Mouse (Mus musculus) splenic B cell, adult 2 months (primary cell): ENCODE measurements around the gene Rps23.
"Not testable (repeated sequence)": the region's sequence is repeated elsewhere in the genome, so short reads cannot be mapped to it uniquely, and the experiment has no call there.

Experiments
- DNase-seq: peaks from one replicate; pipeline ENCODE4 v3.0.0-alpha.2; 2011; ENCODE audit warnings: low read depth, low spot score
- H3K27me3 ChIP-seq: 2 replicates; pipeline ENCODE4 v1.6.1; 2012; ENCODE audit warnings: mild to moderate bottlenecking, low read length, moderate library complexity, mixed read lengths; ENCODE audit not compliant: control insufficient read depth, poor library complexity, insufficient read depth, severe bottlenecking
- H3K36me3 ChIP-seq: 2 replicates; pipeline ENCODE4 v1.6.1; 2012; ENCODE audit warnings: mild to moderate bottlenecking, low read length, moderate library complexity, mixed read lengths; ENCODE audit not compliant: control insufficient read depth, poor library complexity, insufficient read depth, severe bottlenecking

Rps23 gene

DNA sequence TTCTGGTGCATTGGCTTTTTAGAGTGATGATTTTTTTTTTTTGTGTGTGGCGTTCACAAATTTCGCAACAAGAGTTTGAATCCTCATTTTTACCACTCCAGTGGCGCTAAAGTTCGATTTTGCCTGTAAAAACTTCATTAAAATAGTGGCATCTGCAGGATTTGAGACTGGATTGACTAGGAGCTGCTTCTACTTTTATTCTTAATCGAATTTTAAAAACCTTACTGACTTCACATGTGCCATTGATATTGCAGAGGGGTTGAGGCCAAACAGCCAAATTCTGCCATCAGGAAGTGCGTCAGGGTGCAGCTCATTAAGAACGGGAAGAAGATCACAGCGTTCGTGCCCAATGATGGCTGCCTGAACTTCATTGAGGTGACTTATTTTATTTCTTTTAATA, 1.3 kb downstream of the Rps23 start:
- no peak for DNase-seq
- Histone ChIP-seq H3K36me3 (peaks cover 3% of the 10 kb centered on the region; the same call in 1 of the 2 replicates), H3K27me3 (no peaks in the 10 kb centered on the region)

- H3K36me3 ChIP-seq, result peaks cover 3% of the 10 kb centered on the region; the same call in 1 of the 2 replicates
- no peak for DNase-seq
- H3K27me3 ChIP-seq, result no peaks in the 10 kb centered on the region
Measured at GRCm38 (mm10) chr13:90925191-90925590, 2.4 kb downstream of the Rps23 start.

- no peak for DNase-seq
- Histone ChIP-seq H3K27me3 (no peaks in the 10 kb centered on the region), H3K36me3 (peaks cover 3% of the 10 kb centered on the region; the same call in 1 of the 2 replicates)
Measured at GRCm38 (mm10) chr13:90926125-90926765, 3.5 kb downstream of the Rps23 start.

DNA sequence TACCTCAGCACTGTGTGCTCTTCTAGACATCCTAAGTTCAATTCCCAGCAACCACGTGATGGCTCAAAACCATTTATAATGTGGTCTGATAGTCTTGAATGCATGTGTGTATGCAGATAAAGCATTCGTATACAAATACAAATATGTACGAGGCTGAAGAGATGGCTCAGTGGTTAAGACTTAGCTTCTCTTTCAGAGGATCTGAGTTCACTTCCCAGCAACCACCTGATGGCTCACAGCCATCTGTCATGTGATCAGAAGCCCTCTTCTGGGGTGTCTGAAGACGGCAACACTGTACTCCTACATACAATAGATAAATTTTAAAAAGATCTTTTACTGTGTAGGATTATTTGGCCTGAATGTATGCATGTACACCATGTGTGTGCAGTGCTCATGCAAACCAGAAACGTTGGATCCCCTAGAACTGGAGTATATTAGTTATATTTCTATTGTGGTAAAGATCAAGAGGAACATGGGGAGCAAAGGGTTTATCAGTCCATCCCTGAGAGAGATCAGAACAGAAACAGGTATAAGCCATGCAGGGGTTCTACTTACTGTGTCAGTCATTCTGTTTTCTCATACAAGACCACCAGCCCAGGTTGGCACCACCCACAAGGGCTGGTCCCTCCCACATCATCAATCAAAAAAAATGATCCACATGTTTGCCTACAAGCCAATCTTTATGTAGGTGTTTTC, 4.3 kb downstream of the Rps23 start:
- DNase-seq, result no peak
- H3K36me3 ChIP-seq, result peaks cover 3% of the 10 kb centered on the region; the same call in 1 of the 2 replicates
- H3K27me3 ChIP-seq, result no peaks in the 10 kb centered on the region

DNA sequence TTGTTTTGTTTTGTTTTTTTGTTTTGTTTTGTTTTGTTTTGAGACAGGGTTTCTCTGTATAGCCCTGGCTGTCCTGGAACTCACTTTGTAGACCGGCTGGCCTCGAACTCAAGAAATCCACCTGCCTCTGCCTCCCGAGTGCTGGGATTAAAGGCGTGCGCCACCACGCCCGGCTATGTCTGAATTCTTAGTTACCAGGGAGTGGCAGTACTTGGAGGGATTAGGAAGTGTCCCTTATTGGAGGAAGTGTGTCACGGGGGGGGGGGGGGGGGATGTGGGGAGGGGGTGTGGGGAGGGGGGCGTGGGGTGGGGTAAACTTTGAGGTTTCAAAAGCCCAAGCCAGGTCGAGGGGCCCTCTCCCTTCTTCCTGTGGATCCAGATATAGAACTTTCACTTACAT, 5.5 kb downstream of the Rps23 start:
- not testable (repeated sequence) for DNase-seq, H3K36me3 ChIP-seq, H3K27me3 ChIP-seq

DNA sequence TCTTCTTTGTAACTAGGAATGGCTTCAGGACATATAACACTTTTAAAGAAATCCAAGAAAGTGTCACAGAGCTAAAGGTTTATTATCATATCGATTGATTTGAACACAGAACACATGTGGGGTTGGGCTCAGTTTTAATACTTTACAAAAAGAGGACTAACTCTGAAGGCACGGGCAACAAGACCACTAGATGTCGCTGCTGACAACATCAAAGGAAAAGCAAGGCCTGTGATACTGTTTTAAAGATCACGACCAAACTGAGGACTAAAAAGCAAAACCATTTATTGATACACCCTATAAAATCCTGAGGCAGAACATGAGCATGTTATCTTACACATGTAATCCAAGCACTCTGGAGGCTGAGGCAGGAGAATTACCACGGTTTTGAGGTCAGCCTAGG, 7.1 kb downstream of the Rps23 start:
- Histone ChIP-seq H3K27me3 (no peaks in the 10 kb centered on the region), H3K36me3 (peaks cover 2% of the 10 kb centered on the region; the same call in 1 of the 2 replicates)
- DNase-seq, result peak; percentile 84

DNA sequence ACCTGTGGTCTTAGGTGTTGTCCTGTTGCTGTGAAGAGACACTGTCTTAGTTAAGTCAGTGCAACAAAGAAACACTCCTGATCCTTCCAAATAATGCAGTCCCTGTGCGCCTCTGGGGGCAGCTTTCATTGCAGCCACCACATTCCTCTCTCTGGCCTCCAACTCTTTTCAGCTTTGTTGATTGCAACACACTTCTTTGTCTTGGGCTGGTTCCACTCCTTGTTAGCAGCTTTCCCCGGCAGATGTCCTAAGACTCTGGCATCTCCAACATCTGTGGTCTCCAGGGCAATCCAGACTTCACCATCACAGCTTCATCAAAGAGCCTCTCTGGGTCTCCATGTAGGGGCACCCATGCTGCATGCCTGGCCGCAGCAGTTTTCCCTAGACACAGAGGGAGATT, 10.5 kb downstream of the Rps23 start:
- no peaks in the 10 kb centered on the region for H3K27me3 ChIP-seq
- no peak for DNase-seq
- H3K36me3 ChIP-seq, result no peaks in the 10 kb centered on the region

DNA sequence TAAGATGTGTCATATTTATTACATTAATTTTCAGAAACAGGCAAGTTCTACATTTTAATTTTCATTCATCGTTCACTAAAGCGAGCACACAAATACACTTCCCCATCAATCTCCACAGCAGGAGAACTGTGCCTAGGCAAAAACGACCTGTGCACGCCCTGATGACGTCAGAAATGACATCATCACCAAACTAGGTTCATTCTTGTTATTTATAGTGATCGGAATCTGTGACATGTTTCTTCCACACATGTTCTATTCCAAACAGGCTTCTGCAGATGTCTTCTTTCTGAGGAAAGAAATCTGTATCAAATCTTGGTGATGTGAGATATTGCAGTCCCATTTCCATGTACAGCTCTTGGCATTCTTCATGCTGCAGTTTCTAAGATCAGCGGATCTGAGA, 13.1 kb downstream of the Rps23 start:
- Histone ChIP-seq H3K27me3 (no peaks in the 10 kb centered on the region), H3K36me3 (no peaks in the 10 kb centered on the region)
- DNase-seq, result no peak

DNA sequence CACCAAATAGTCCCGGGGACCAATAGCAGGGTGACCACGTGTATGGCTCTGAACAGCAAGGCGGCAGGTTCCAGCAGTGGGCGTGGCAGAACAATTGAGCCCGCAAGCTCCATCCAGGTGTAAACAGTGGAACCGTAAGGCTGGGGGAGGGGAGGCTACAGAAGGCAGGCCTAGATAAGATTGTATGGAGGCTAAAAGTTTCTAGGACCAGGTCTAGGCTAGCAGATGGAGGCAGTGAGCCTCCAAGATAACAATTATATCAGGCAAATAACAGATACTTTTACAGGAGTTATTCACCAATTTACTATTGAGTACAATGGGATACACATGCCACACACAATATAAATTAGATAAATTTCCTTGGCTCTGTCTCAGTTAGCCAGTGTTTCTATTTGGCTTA, 16.4 kb downstream of the Rps23 start:
- Histone ChIP-seq H3K27me3 (no peaks in the 10 kb centered on the region), H3K36me3 (no peaks in the 10 kb centered on the region)
- no peak for DNase-seq

DNA sequence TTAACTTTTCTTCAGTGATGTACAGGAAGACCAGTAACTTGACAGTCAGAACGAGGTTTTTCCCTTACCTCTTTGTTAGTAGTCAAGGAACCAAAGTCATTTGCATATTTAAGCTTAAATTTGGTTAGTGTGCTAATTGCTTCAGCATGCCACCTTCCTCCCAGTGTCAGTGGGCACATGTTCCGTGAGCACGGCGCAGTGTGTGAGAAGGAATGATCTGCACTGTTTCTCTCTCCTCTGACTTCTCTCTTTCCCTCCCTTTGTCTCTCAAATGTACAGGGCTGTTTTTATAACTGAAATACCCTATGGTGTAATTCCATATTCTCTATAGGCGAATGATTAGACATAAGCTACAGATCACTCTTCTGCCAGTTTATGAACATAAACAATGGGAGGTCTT, 16.8 kb downstream of the Rps23 start:
- Histone ChIP-seq H3K36me3 (no peaks in the 10 kb centered on the region), H3K27me3 (no peaks in the 10 kb centered on the region)
- no peak for DNase-seq

- Histone ChIP-seq H3K36me3 (no peaks in the 10 kb centered on the region), H3K27me3 (no peaks in the 10 kb centered on the region)
- DNase-seq, result no peak
Measured at GRCm38 (mm10) chr13:90958894-90959293, 36.1 kb downstream of the Rps23 start.

DNA sequence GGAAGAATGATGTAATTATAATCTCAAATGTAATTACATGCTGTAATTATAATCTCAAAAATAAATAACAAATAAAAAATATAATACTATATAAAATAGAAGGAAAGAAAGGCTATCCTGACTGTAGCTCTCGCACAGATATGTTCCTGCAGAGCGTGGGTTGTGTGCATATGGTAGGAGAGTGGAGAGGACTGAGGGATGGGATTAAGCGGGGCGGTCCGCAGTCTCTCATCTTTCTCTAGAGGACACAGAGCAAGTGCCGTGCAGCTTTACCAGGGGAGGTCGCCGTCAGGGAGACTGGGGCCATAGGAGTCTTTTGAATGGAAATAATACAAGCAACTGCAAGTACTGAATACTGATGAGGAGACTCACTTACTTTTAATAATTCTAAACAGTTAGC, 37.8 kb downstream of the Rps23 start:
- no peaks in the 10 kb centered on the region for H3K27me3 ChIP-seq
- no peak for DNase-seq
- no peaks in the 10 kb centered on the region for H3K36me3 ChIP-seq

DNA sequence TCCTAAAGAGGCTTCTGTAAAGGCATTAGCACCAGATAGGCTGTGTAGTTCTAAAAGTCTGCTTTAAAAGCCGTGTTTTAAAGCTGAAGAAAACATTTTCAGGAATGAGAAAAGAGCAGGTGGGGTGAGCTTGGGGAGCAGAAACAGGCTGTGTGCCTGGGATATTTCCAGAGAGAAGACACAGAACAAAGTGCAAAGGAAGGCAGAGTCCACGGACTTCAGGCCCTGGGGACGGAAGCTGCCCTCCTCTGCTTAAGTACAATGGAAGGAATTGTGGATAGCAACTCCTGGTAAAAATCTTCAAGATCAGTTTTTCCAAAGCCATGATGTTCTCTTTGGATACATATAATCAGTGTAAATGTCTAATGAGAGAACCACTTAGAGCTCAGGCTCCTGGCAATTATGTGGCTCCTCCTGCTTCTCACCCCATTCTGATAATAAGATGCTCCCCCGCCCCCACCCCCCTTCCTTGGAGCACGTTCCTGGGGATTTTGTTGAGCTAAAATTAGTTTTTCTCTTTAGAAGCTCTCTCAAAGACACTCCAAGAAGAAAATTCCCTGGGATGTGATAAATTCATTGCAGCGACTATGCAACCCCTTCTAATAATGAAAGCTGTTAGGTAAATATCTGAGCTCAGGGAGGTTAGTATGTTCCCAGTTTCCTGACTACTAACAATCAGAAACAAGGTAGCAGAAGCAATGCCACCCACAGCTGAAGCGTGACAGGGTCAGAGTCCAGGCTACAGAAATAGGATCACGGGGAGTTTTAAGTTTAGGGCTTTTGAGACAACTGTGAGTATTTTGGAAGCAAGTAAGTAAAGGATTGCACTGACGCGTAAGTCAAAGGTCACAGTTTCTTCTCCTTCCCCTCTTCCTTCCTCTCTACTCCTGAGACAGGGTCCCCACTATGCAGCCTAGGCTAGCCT, 40.3 kb downstream of the Rps23 start:
- no peak for DNase-seq
- Histone ChIP-seq H3K36me3 (no peaks in the 10 kb centered on the region), H3K27me3 (no peaks in the 10 kb centered on the region)

DNA sequence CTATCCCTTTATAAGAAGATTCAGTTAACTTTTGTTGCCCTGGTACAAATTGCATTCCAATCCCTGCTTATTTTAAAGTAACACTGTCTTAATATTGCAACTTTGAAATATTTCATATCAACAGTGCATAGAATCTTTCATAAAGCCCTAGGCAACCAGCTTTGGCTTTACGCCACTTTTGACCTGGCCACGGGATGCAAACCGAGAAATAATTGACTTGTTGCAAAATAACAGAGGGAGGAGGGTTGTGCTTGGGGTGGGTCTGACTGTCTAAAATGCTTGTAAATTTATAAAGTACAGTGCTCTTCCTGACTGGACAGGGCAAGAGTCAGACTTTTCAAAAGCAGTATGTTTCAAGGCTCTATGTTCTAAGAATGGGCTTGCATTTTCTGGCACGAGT, 41.8 kb downstream of the Rps23 start:
- H3K27me3 ChIP-seq, result no peaks in the 10 kb centered on the region
- H3K36me3 ChIP-seq, result no peaks in the 10 kb centered on the region
- DNase-seq, result no peak

DNA sequence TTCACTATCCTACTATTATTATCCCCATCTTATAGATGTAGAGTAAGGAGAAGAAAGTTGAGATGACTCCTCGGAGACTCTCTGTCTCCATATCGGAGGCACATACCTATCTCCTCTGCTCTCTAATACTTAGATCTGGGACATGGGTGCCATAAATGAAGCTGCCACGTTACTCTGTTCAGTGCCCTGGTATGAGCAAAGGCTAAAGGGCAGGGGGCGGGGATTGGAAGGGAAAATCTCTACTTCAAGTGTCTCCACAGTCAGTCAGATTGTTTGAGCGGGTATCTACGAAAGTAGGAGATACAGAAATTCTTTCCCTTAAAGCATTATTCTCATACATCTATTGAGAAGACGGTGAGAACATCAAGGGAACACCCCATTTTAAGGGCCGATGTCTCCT, 43.2 kb downstream of the Rps23 start:
- DNase-seq, result no peak

More for the DNA sequence above, 43.2 kb downstream of the Rps23 start:
- Histone ChIP-seq H3K27me3 (no peaks in the 10 kb centered on the region), H3K36me3 (no peaks in the 10 kb centered on the region)
